Mouse (Mus musculus) lung, postnatal 0 days (tissue): Measurements from ENCODE around the gene Oasl1.

Experiments
- CTCF ChIP-seq: IDR thresholded peaks from 2 replicates; pipeline ENCODE4 v1.5.1; 2016; ENCODE audit warnings: antibody characterized with exemption, mild to moderate bottlenecking
- EP300 ChIP-seq: IDR thresholded peaks from 2 replicates; pipeline ENCODE4 v1.6.1; 2016; ENCODE audit warnings: antibody characterized with exemption, mild to moderate bottlenecking, control low read depth

DNA sequence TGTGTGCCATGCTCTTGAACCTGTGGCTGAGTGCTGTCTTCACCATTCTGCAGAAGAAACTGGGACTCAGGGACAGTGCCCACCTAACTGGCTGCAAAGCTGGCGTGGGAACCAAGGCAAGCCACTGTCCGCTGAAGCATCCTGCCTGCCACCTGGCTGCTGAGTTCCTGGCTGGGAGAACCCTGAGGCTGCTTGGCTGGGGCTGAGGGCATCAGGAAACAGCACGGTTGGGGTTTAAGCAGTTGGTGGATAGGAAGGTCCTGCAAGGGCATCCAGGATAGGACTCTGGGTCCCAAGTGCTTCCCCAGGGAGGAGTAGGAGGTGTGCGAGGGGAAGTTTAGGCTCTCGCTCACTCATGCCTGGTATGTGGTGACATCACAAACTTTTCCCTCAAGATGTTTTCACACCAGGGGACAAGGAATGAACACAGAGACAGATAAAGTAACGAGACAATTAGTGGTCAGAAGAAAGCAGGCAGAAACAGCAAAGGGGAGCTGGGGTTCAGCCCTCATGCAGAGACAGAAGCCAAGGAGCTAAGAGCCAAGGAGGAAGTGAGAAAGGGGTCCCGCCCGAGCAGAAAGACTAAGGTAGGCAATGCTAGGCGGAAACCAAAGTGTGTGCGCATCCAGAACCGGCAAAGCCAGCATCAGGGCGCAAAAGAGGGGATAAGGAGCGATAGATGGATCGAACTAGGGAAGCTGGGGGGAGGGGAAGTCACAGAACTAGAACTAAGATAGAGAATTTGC lies 44.7 kb downstream of the Oasl1 start:
- TF ChIP-seq EP300 (no peak), CTCF (no peak)
